Mouse (Mus musculus) adrenal gland, adult 8-10 months (tissue): ENCODE results near the gene Setd1a. TPM values are rescaled to one million over a fixed set of nuclear protein-coding genes. Genes with fewer than 3 reads are reported as not detected.
A peak's percentile ranks its signal among the peaks of the same experiment; 100 is the strongest.

Experiments
- DNase-seq: peaks from one replicate; pipeline ENCODE4 v3.0.0; 2022
- total RNA-seq, 4 experiments: library from RNA; stranded (reverse); gene quantifications; 2 replicates each; pipeline ENCODE4 v1.2.4; 2022

Setd1a gene
- total RNA-seq, 4 experiments from 2014 or later, result 39.6 to 54.6 (median 45.7) TPM

GRCm38 (mm10) chr7:127800435-127801009 lies 24.1 kb downstream of the Setd1a start, which contains the start of gene Hsd3b7:
TSS of gene Hsd3b7 (plus strand) at chr7:127800604.
- DNase-seq, result peak; percentile 92

GRCm38 (mm10) chr7:127801010-127801621 lies 24.6 kb downstream of the Setd1a start:
- no peak for DNase-seq

- DNase-seq, result no peak
Measured at GRCm38 (mm10) chr7:127802313-127802712, 25.8 kb downstream of the Setd1a start.

- DNase-seq, result no peak
Measured at GRCm38 (mm10) chr7:127808821-127809220, 32.4 kb downstream of the Setd1a start.

GRCm38 (mm10) chr7:127809846-127810245 lies 33.4 kb downstream of the Setd1a start:
- DNase-seq, result no peak

GRCm38 (mm10) chr7:127810650-127811049 lies 34.2 kb downstream of the Setd1a start:
- no peak for DNase-seq

GRCm38 (mm10) chr7:127811240-127811639 lies 34.8 kb downstream of the Setd1a start:
- DNase-seq, result no peak

GRCm38 (mm10) chr7:127812292-127812691 lies 35.8 kb downstream of the Setd1a start:
- peak; percentile 62 for DNase-seq

GRCm38 (mm10) chr7:127813821-127814220 lies 37.4 kb downstream of the Setd1a start:
- DNase-seq, result no peak

- DNase-seq, result peak; percentile 47
Measured at GRCm38 (mm10) chr7:127814241-127814921, 37.9 kb downstream of the Setd1a start.

- no peak for DNase-seq
Measured at GRCm38 (mm10) chr7:127815116-127815665, 38.7 kb downstream of the Setd1a start.

GRCm38 (mm10) chr7:127815954-127816821 lies 39.7 kb downstream of the Setd1a start:
- peak; percentile 41 for DNase-seq

GRCm38 (mm10) chr7:127817053-127817452 lies 40.6 kb downstream of the Setd1a start:
- DNase-seq, result no peak

GRCm38 (mm10) chr7:127817776-127818175 lies 41.3 kb downstream of the Setd1a start:
- DNase-seq, result no peak

- no peak for DNase-seq
Measured at GRCm38 (mm10) chr7:127820836-127821509, 44.5 kb downstream of the Setd1a start.

- DNase-seq, result no peak
Measured at GRCm38 (mm10) chr7:127822494-127822893, 46.0 kb downstream of the Setd1a start.

- DNase-seq, result no peak
Measured at GRCm38 (mm10) chr7:127823236-127824171, 47.0 kb downstream of the Setd1a start.

GRCm38 (mm10) chr7:127824176-127824871 lies 47.9 kb downstream of the Setd1a start, which contains the start of the genes Stx4a and Stx1b:
TSS of gene Stx4a (plus strand) at chr7:127824294.
TSS of gene Stx1b (minus strand) at chr7:127824549.
- no peak for DNase-seq

GRCm38 (mm10) chr7:127835550-127835949 lies 59.1 kb downstream of the Setd1a start:
- no peak for DNase-seq

- no peak for DNase-seq
Measured at GRCm38 (mm10) chr7:127837473-127837872, 61.0 kb downstream of the Setd1a start.
